Mouse (Mus musculus) heart, embryonic 14.5 days (tissue): ENCODE results near the gene Kmt2d. TPM values are rescaled to one million over a fixed set of nuclear protein-coding genes. Genes with fewer than 3 reads are reported as not detected.
A peak's percentile ranks its signal among the peaks of the same experiment; 100 is the strongest.

Source experiments
- ATAC-seq: fragments of 200-750 bp; cut with Nextera tagmentation; 2 replicates; pipeline ENCODE4 v1.8.0; 2017; ENCODE audit warnings: low read depth, moderate TSS enrichment; ENCODE audit not compliant: insufficient number of reproducible peaks, insufficient read depth, low FRiP score
- H3K27ac ChIP-seq, 2 experiments: fragments of 200-500 bp in 1 of 2; fragments of 300-500 bp in 1 of 2; sonication (generic) in 1 of 2; replicated peaks in 1 of 2; 2 replicates each; pipeline ENCODE4 v1.5.1; 2012 to 2014; ENCODE audit warnings: low read depth in 2 of 2, low read length in 2 of 2, control low read depth in 1 of 2, mild to moderate bottlenecking in 1 of 2, mixed read lengths in 1 of 2; ENCODE audit not compliant: control insufficient read depth in 1 of 2, insufficient read depth in 1 of 2
- H3K27me3 ChIP-seq: fragments of 300-500 bp; sonication (generic); 2 replicates; pipeline ENCODE4 v1.6.1; 2014; ENCODE audit warnings: mild to moderate bottlenecking, low read length, control low read depth; ENCODE audit not compliant: control insufficient read depth, insufficient read depth
- H3K36me3 ChIP-seq: fragments of 300-500 bp; sonication (generic); 2 replicates; pipeline ENCODE4 v1.6.1; 2014; ENCODE audit warnings: mild to moderate bottlenecking, control low read depth, low read length, mixed read lengths; ENCODE audit not compliant: control insufficient read depth, insufficient read depth
- H3K4me1 ChIP-seq, 2 experiments: fragments of 200-500 bp in 1 of 2; fragments of 300-500 bp in 1 of 2; sonication (generic) in 1 of 2; 2 replicates each; pipeline ENCODE4 v1.6.1; 2012 to 2014; ENCODE audit warnings: low read length in 2 of 2, control low read depth in 1 of 2, mixed read lengths in 1 of 2; ENCODE audit not compliant: control insufficient read depth in 2 of 2, insufficient read depth in 2 of 2
- H3K4me2 ChIP-seq: fragments of 300-500 bp; sonication (generic); 2 replicates; pipeline ENCODE4 v1.6.1; 2014; ENCODE audit warnings: mild to moderate bottlenecking, low read length
- H3K4me3 ChIP-seq, 2 experiments: fragments of 200-500 bp in 1 of 2; fragments of 300-500 bp in 1 of 2; sonication (generic) in 1 of 2; 2 replicates each; pipeline ENCODE4 v1.5.1; 2012 to 2014; ENCODE audit warnings: low read length in 2 of 2, mild to moderate bottlenecking in 2 of 2, control low read depth in 1 of 2, low read depth in 1 of 2, moderate library complexity in 1 of 2; ENCODE audit not compliant: control insufficient read depth in 1 of 2, insufficient read depth in 1 of 2
- H3K9ac ChIP-seq: fragments of 300-500 bp; sonication (generic); 2 replicates; pipeline ENCODE4 v1.6.1; 2014; ENCODE audit warnings: mild to moderate bottlenecking, low read length
- H3K9me3 ChIP-seq: fragments of 300-500 bp; sonication (generic); 2 replicates; pipeline ENCODE4 v1.6.1; 2016; ENCODE audit warnings: low read length, control low read depth; ENCODE audit not compliant: control insufficient read depth
- WGBS: fragments of 180-500 bp; shearing (Covaris S2); extraction: QIAGEN DNeasy Blood & Tissue Kit; methylation state at CpG from one replicate; pipeline ENCODE4 v1.1.7; 2014; 5-methylcytosine and 5-hydroxymethylcytosine counted together
- polyA plus RNA-seq: library from polyadenylated mRNA; unstranded; fragments of >200 nt; fragmentation: Nextera tagmentation; extraction: Ambion mirVana; gene quantifications from 2 replicates; pipeline ENCODE4 v1.2.1, GENCODE M21; 2014

Kmt2d gene
- polyA plus RNA-seq, 1 experiment from 2014 or later: 13.0 TPM

- Histone ChIP-seq H3K4me3 (peak within 1 kb of the TSS; percentile 20 to 31; a peak in 3 of 4 replicates), H3K4me1 (peaks cover 0 to 34% of the 10 kb centered on the region in 2 experiments; a peak in 3 of 4 replicates), H3K9ac (peak within 1 kb of the TSS; percentile 14; the same call in 1 of the 2 replicates), H3K9me3 (peaks cover 4% of the 10 kb centered on the region; the same call in 1 of the 2 replicates), H3K27ac (no peak within 1 kb of the TSS), H3K4me2 (peak within 1 kb of the TSS; percentile 57), H3K27me3 (peaks cover 89% of the 10 kb centered on the region), H3K36me3 (no peaks in the 10 kb centered on the region)
- 3% methylated on average over 50 of the region's 51 CpGs for WGBS
- no peak for ATAC-seq
Measured at GRCm38 (mm10) chr15:98789661-98790535, 81.1 kb downstream of the Kmt2d start, which contains the start of gene Wnt1. TSS of gene Wnt1 (plus strand) at chr15:98789857.

GRCm38 (mm10) chr15:98788972-98789660 is 81.9 kb downstream of the Kmt2d start:
- Histone ChIP-seq H3K36me3 (no peaks in the 10 kb centered on the region), H3K9me3 (peaks cover 4% of the 10 kb centered on the region; the same call in 1 of the 2 replicates), H3K4me2 (peak overlapping the region; percentile 55), H3K9ac (no peak overlapping the region), H3K27me3 (peaks cover 81% of the 10 kb centered on the region), H3K4me3 (peak overlapping the region in 1 of 2 experiments; percentile 29; a peak in 1 of 4 replicates), H3K4me1 (peaks cover 0 to 34% of the 10 kb centered on the region in 2 experiments; a peak in 3 of 4 replicates), H3K27ac (no peak overlapping the region)
- no peak for ATAC-seq
- WGBS: 12% methylated on average over 24 of the region's 24 CpGs

- Histone ChIP-seq H3K4me3 (no peak overlapping the region), H3K9ac (no peak overlapping the region), H3K9me3 (peaks cover 4% of the 10 kb centered on the region; the same call in 1 of the 2 replicates), H3K27ac (no peak overlapping the region), H3K4me1 (peaks cover 0 to 28% of the 10 kb centered on the region in 2 experiments; a peak in 3 of 4 replicates), H3K36me3 (no peaks in the 10 kb centered on the region), H3K4me2 (no peak overlapping the region), H3K27me3 (peaks cover 70% of the 10 kb centered on the region)
- ATAC-seq: no peak
- 32% methylated on average over 4 of the region's 4 CpGs for WGBS
Measured at GRCm38 (mm10) chr15:98787930-98788329, 83.1 kb downstream of the Kmt2d start.

GRCm38 (mm10) chr15:98785744-98786143 is 85.3 kb downstream of the Kmt2d start:
- H3K27me3 ChIP-seq: peaks cover 66% of the 10 kb centered on the region
- no peak overlapping the region for H3K9ac ChIP-seq
- H3K4me2 ChIP-seq: no peak overlapping the region
- no peak for ATAC-seq
- no peaks in the 10 kb centered on the region for H3K36me3 ChIP-seq
- H3K4me1 ChIP-seq: peaks cover 0 to 8% of the 10 kb centered on the region in 2 experiments; a peak in 3 of 4 replicates
- H3K9me3 ChIP-seq: peaks cover 4% of the 10 kb centered on the region; the same call in 1 of the 2 replicates
- H3K4me3 ChIP-seq: no peak overlapping the region
- H3K27ac ChIP-seq: no peak overlapping the region
- 30% methylated on average over 7 of the region's 7 CpGs for WGBS

Other genes with a start within 250 kb of the Kmt2d start
- gene Cacnb3, start 240.4 kb downstream of the Kmt2d start, polyA plus RNA-seq: 6.1 and 6.6 TPM in 2 replicates
- 16.9 and 18.2 TPM in 2 replicates for gene Ddx23, start 208.3 kb downstream of the Kmt2d start, polyA plus RNA-seq
- 0.61 and 1.3 TPM in 2 replicates for gene Rnd1, start 193.7 kb downstream of the Kmt2d start, polyA plus RNA-seq
- gene Ccdc65, start 163.0 kb downstream of the Kmt2d start, polyA plus RNA-seq: 0.42 and 0.89 TPM in 2 replicates
- 21.5 and 23.4 TPM in 2 replicates for gene Fkbp11, start 143.0 kb downstream of the Kmt2d start, polyA plus RNA-seq
- gene Arf3, start 108.0 kb downstream of the Kmt2d start, polyA plus RNA-seq: 26.7 and 31.9 TPM in 2 replicates
- gene Wnt10b, start 93.1 kb downstream of the Kmt2d start, polyA plus RNA-seq: not detected in 2 replicates
- gene Wnt1, start 81.3 kb downstream of the Kmt2d start, polyA plus RNA-seq: not detected in 2 replicates
- gene Ddn, start 61.7 kb downstream of the Kmt2d start, polyA plus RNA-seq: 0.22 and 0.51 TPM in 2 replicates
- 82.0 and 85.5 TPM in 2 replicates for gene Prkag1, start 39.7 kb downstream of the Kmt2d start, polyA plus RNA-seq
- gene Rhebl1, start 23.3 kb upstream of the Kmt2d start, polyA plus RNA-seq: 4.0 and 4.9 TPM in 2 replicates
- 0.93 and 1.1 TPM in 2 replicates for gene Dhh, start 27.3 kb upstream of the Kmt2d start, polyA plus RNA-seq
- 3.5 and 5.7 TPM in 2 replicates for gene Lmbr1l, start 47.0 kb upstream of the Kmt2d start, polyA plus RNA-seq
- gene Tuba1b, start 63.4 kb upstream of the Kmt2d start, polyA plus RNA-seq: 1,494 and 1,560 TPM in 2 replicates
- gene Gm49450, start 82.3 kb upstream of the Kmt2d start, polyA plus RNA-seq: not detected in 2 replicates
- gene Tuba1a, start 82.5 kb upstream of the Kmt2d start, polyA plus RNA-seq: 790 and 917 TPM in 2 replicates
- gene Tuba1c, start 158.7 kb upstream of the Kmt2d start, polyA plus RNA-seq: 143 and 146 TPM in 2 replicates
- 0.36 and 3.2 TPM in 2 replicates for gene Prph, start 184.0 kb upstream of the Kmt2d start, polyA plus RNA-seq
- gene Troap, start 203.4 kb upstream of the Kmt2d start, polyA plus RNA-seq: 14.8 and 16.5 TPM in 2 replicates
- 0.27 and 0.41 TPM in 2 replicates for gene C1ql4, start 216.6 kb upstream of the Kmt2d start, polyA plus RNA-seq
- gene Dnajc22, start 222.0 kb upstream of the Kmt2d start, polyA plus RNA-seq: 0.93 and 1.3 TPM in 2 replicates